Mouse (Mus musculus): ENCODE data around the gene Tenm4.
A peak's percentile ranks its signal among the peaks of the same experiment; 100 is the strongest.

Tenm4 gene

GRCm38 (mm10) chr7:96352671-96353070 lies 181.6 kb downstream of the Tenm4 start:
- peak; percentile 37 for DNase-seq

GRCm38 (mm10) chr7:96356285-96356811 lies 185.3 kb downstream of the Tenm4 start:
- peak; percentile 34 for DNase-seq

GRCm38 (mm10) chr7:96357550-96357949 lies 186.5 kb downstream of the Tenm4 start:
- no peak for DNase-seq

- no peak for DNase-seq
Measured at GRCm38 (mm10) chr7:96363311-96363710, 192.3 kb downstream of the Tenm4 start.

- DNase-seq, result no peak
Measured at GRCm38 (mm10) chr7:96369947-96370346, 198.9 kb downstream of the Tenm4 start.

- no peak for DNase-seq
Measured at GRCm38 (mm10) chr7:96374004-96374663, 203.1 kb downstream of the Tenm4 start.

GRCm38 (mm10) chr7:96375507-96375906 lies 204.5 kb downstream of the Tenm4 start:
- DNase-seq, result no peak

GRCm38 (mm10) chr7:96383686-96384528 lies 212.9 kb downstream of the Tenm4 start:
- DNase-seq, result peak; percentile 96

- DNase-seq, result no peak
Measured at GRCm38 (mm10) chr7:96384726-96385500, 213.9 kb downstream of the Tenm4 start.

GRCm38 (mm10) chr7:96385850-96386249 lies 214.8 kb downstream of the Tenm4 start:
- DNase-seq, result peak; percentile 48

- DNase-seq, result peak; percentile 96
Measured at GRCm38 (mm10) chr7:96390034-96390670, 219.1 kb downstream of the Tenm4 start.

- DNase-seq, result no peak
Measured at GRCm38 (mm10) chr7:96390894-96391293, 219.8 kb downstream of the Tenm4 start.

GRCm38 (mm10) chr7:96391797-96392472 lies 220.9 kb downstream of the Tenm4 start:
- no peak for DNase-seq

GRCm38 (mm10) chr7:96392600-96392999 lies 221.6 kb downstream of the Tenm4 start:
- no peak for DNase-seq

GRCm38 (mm10) chr7:96397940-96398339 lies 226.9 kb downstream of the Tenm4 start:
- DNase-seq, result no peak

GRCm38 (mm10) chr7:96400411-96400810 lies 229.4 kb downstream of the Tenm4 start:
- peak; percentile 78 for DNase-seq

GRCm38 (mm10) chr7:96406630-96407214 lies 235.7 kb downstream of the Tenm4 start:
- DNase-seq, result no peak

- peak; percentile 51 for DNase-seq
Measured at GRCm38 (mm10) chr7:96408161-96408889, 237.3 kb downstream of the Tenm4 start.

- no peak for DNase-seq
Measured at GRCm38 (mm10) chr7:96409323-96409880, 238.4 kb downstream of the Tenm4 start.

GRCm38 (mm10) chr7:96413822-96414221 lies 242.8 kb downstream of the Tenm4 start:
- peak; percentile 88 for DNase-seq

All from retina, postnatal 1 day (tissue).